Mouse (Mus musculus) liver, adult 2 months (tissue): ENCODE measurements around the gene Vmn1r20. TPM values are rescaled to one million over a fixed set of nuclear protein-coding genes. Genes with fewer than 3 reads are reported as not detected.
A peak's percentile ranks its signal among the peaks of the same experiment; 100 is the strongest.
"Not testable (repeated sequence)": the region's sequence is repeated elsewhere in the genome, so short reads cannot be mapped to it uniquely, and the experiment has no call there.

Experiments used
- DNase-seq: peaks from one replicate; pipeline ENCODE4 v3.0.0-alpha.2; 2011; ENCODE audit warnings: low read depth, low spot score; ENCODE audit errors: extremely low read depth
- H3K27ac ChIP-seq: fragments of 200-500 bp; replicated peaks from 2 replicates; pipeline ENCODE4 v1.5.1; 2012; ENCODE audit warnings: low read depth, mild to moderate bottlenecking, control low read depth, inconsistent platforms, low read length; ENCODE audit not compliant: insufficient read depth
- H3K27me3 ChIP-seq: fragments of 200-500 bp; 2 replicates; pipeline ENCODE4 v1.6.1; 2012; ENCODE audit warnings: mild to moderate bottlenecking, moderate library complexity, low read length, inconsistent platforms; ENCODE audit not compliant: control insufficient read depth, insufficient read depth
- H3K36me3 ChIP-seq: fragments of 200-500 bp; 2 replicates; pipeline ENCODE4 v1.6.1; 2012; ENCODE audit warnings: low read length, inconsistent platforms; ENCODE audit not compliant: control insufficient read depth, insufficient read depth
- H3K4me1 ChIP-seq: fragments of 200-500 bp; 2 replicates; pipeline ENCODE4 v1.6.1; 2011; ENCODE audit warnings: low read length; ENCODE audit not compliant: control insufficient read depth, insufficient read depth
- H3K4me3 ChIP-seq: fragments of 200-500 bp; 2 replicates; pipeline ENCODE4 v1.5.1; 2011; ENCODE audit warnings: low read depth, mild to moderate bottlenecking, control low read depth, low read length, moderate library complexity; ENCODE audit not compliant: insufficient read depth
- H3K79me2 ChIP-seq: fragments of 200-500 bp; 2 replicates; pipeline ENCODE4 v1.6.1; 2012; ENCODE audit warnings: inconsistent platforms, mild to moderate bottlenecking, low read length, moderate library complexity; ENCODE audit not compliant: control insufficient read depth, insufficient read depth
- H3K9ac ChIP-seq: fragments of 200-500 bp; 2 replicates; pipeline ENCODE4 v1.6.1; 2012; ENCODE audit warnings: low read depth, mild to moderate bottlenecking, control low read depth, inconsistent platforms, low read length
- CTCF ChIP-seq: fragments of 200-500 bp; IDR thresholded peaks from 2 replicates; pipeline ENCODE4 v1.5.1; 2011; ENCODE audit warnings: low read depth, low read length, control low read depth
- POLR2A ChIP-seq: fragments of 200-500 bp; IDR thresholded peaks from 2 replicates; pipeline ENCODE4 v1.6.1; 2011; ENCODE audit warnings: low read length, control low read depth; ENCODE audit not compliant: insufficient read depth; ENCODE audit errors: extremely low read depth
- WGBS: fragments of 180-500 bp; shearing (Covaris S2); methylation state at CpG from one replicate; pipeline ENCODE4 v1.1.7; 2018; 5-methylcytosine and 5-hydroxymethylcytosine counted together
- polyA plus RNA-seq: library from polyadenylated mRNA; depleted of rRNA; stranded (reverse); fragments of >200 nt; gene quantifications from 2 replicates; pipeline ENCODE4 v1.2.3, GENCODE M21; 2012; rRNA removed
- total RNA-seq: library from RNA; depleted of rRNA; stranded (reverse); fragments of >200 nt; gene quantifications from 2 replicates; pipeline ENCODE4 v1.2.3, GENCODE M21; 2014; rRNA removed

Gene Vmn1r20
- not detected in 2 replicates for total RNA-seq
- not detected in 2 replicates for polyA plus RNA-seq

- H3K27me3 ChIP-seq, result no peaks in the 10 kb centered on the region
- no peak within 1 kb of the TSS for H3K27ac ChIP-seq
- 59% methylated on average over 1 of the region's 1 CpGs for WGBS
These were observed at the start of gene Vmn1r20 for GRCm38 (mm10) chr6:57428630-57429029. Gene Vmn1r20, plus strand, starts transcription at chr6:57428930.

GRCm38 (mm10) chr6:57395683-57396082 is 33.0 kb upstream of the Vmn1r20 start, which contains the start of gene Vmn1r18:
Gene Vmn1r18, minus strand, starts transcription at chr6:57395783.
- H3K36me3 ChIP-seq, result no peaks in the 10 kb centered on the region
- TF ChIP-seq POLR2A, result no peak
- TF ChIP-seq CTCF, result no peak
- no peaks in the 10 kb centered on the region for H3K27me3 ChIP-seq
- no peaks in the 10 kb centered on the region for H3K79me2 ChIP-seq
- H3K4me1 ChIP-seq, result no peaks in the 10 kb centered on the region
- DNase-seq, result no peak
- no peak within 1 kb of the TSS for H3K27ac ChIP-seq
- no peak within 1 kb of the TSS for H3K4me3 ChIP-seq
- H3K9ac ChIP-seq, result no peak within 1 kb of the TSS

More at GRCm38 (mm10) chr6:57428630-57429029, at the start of gene Vmn1r20:
- TF ChIP-seq CTCF, result no peak
- no peak for TF ChIP-seq POLR2A
- Histone ChIP-seq H3K4me3 (no peak within 1 kb of the TSS), H3K9ac (no peak within 1 kb of the TSS), H3K79me2 (no peaks in the 10 kb centered on the region), H3K4me1 (no peaks in the 10 kb centered on the region), H3K36me3 (no peaks in the 10 kb centered on the region)
- DNase-seq, result no peak

GRCm38 (mm10) chr6:57403480-57403879 is 25.2 kb upstream of the Vmn1r20 start, which contains the start of gene Vmn1r19:
Gene Vmn1r19, plus strand, starts transcription at chr6:57403780.
- not testable (repeated sequence) for H3K36me3 ChIP-seq, H3K4me3 ChIP-seq, H3K9ac ChIP-seq, H3K27ac ChIP-seq, DNase-seq, H3K27me3 ChIP-seq, H3K79me2 ChIP-seq, H3K4me1 ChIP-seq
- WGBS, result 67% methylated on average over 3 of the region's 3 CpGs

- H3K9ac ChIP-seq, result no peak overlapping the region
- H3K27ac ChIP-seq, result no peak overlapping the region
- DNase-seq, result peak; percentile 29
- H3K4me1 ChIP-seq, result no peaks in the 10 kb centered on the region
- no peak for TF ChIP-seq CTCF
- TF ChIP-seq POLR2A, result no peak
- no peaks in the 10 kb centered on the region for H3K79me2 ChIP-seq
- H3K27me3 ChIP-seq, result no peaks in the 10 kb centered on the region
- no peak overlapping the region for H3K4me3 ChIP-seq
- H3K36me3 ChIP-seq, result no peaks in the 10 kb centered on the region
- WGBS, result 50% methylated on average over 1 of the region's 1 CpGs
These were observed 2.5 kb downstream of the Vmn1r20 start for GRCm38 (mm10) chr6:57431196-57431595.

GRCm38 (mm10) chr6:57468161-57468560 is 39.4 kb downstream of the Vmn1r20 start:
- not testable (repeated sequence) for H3K9ac ChIP-seq, H3K79me2 ChIP-seq, H3K4me1 ChIP-seq, DNase-seq, H3K27me3 ChIP-seq, H3K36me3 ChIP-seq, H3K4me3 ChIP-seq, H3K27ac ChIP-seq
- WGBS, result 57% methylated on average over 3 of the region's 3 CpGs

Other genes starting within 250 kb of the Vmn1r20 start
- not detected in 2 replicates for gene Vmn1r13, start 225.6 kb upstream of the Vmn1r20 start, total RNA-seq
- gene Vmn1r13, start 225.6 kb upstream of the Vmn1r20 start, polyA plus RNA-seq, result not detected in 2 replicates
- not detected in 2 replicates for gene Vmn1r14, start 197.2 kb upstream of the Vmn1r20 start, total RNA-seq
- not detected in 2 replicates for gene Vmn1r14, start 197.2 kb upstream of the Vmn1r20 start, polyA plus RNA-seq
- not detected in 2 replicates for gene Vmn1r15, start 171.0 kb upstream of the Vmn1r20 start, total RNA-seq
- not detected in 2 replicates for gene Vmn1r15, start 171.0 kb upstream of the Vmn1r20 start, polyA plus RNA-seq
- gene Vmn1r16, start 99.4 kb upstream of the Vmn1r20 start, total RNA-seq, result not detected in 2 replicates
- not detected in 2 replicates for gene Vmn1r16, start 99.4 kb upstream of the Vmn1r20 start, polyA plus RNA-seq
- not detected in 2 replicates for gene Vmn1r17, start 65.2 kb upstream of the Vmn1r20 start, total RNA-seq
- gene Vmn1r17, start 65.2 kb upstream of the Vmn1r20 start, polyA plus RNA-seq, result not detected in 2 replicates
- not detected in 2 replicates for gene Vmn1r18, start 33.1 kb upstream of the Vmn1r20 start, total RNA-seq
- not detected in 2 replicates for gene Vmn1r18, start 33.1 kb upstream of the Vmn1r20 start, polyA plus RNA-seq
- gene Vmn1r19, start 25.1 kb upstream of the Vmn1r20 start, total RNA-seq, result not detected in 2 replicates
- gene Vmn1r19, start 25.1 kb upstream of the Vmn1r20 start, polyA plus RNA-seq, result not detected in 2 replicates
- 137 and 148 TPM in 2 replicates for gene Ppm1k, start 106.5 kb downstream of the Vmn1r20 start, total RNA-seq
- 10.4 and 12.5 TPM in 2 replicates for gene Ppm1k, start 106.5 kb downstream of the Vmn1r20 start, polyA plus RNA-seq
- 13.2 and 18.6 TPM in 2 replicates for gene Herc6, start 152.1 kb downstream of the Vmn1r20 start, total RNA-seq
- gene Herc6, start 152.1 kb downstream of the Vmn1r20 start, polyA plus RNA-seq, result 9.1 and 15.7 TPM in 2 replicates